Mouse (Mus musculus) hindbrain, embryonic 14.5 days (tissue): Measurements from ENCODE around the gene Dusp8. TPM values are rescaled to one million over a fixed set of nuclear protein-coding genes. Genes with fewer than 3 reads are reported as not detected.

Source experiments
- ATAC-seq: fragments of 200-750 bp; cut with Nextera tagmentation; 2 replicates; pipeline ENCODE4 v1.8.0; 2017; ENCODE audit warnings: moderate number of reproducible peaks, mild to moderate bottlenecking, moderate TSS enrichment, moderate library complexity; ENCODE audit not compliant: low FRiP score
- DNase-seq: peaks from one replicate; pipeline ENCODE4 v3.0.0-alpha.2; 2015; ENCODE audit warnings: low spot score
- H3K27ac ChIP-seq: fragments of 300-500 bp; sonication (generic); 2 replicates; pipeline ENCODE4 v1.5.1; 2014; ENCODE audit warnings: mild to moderate bottlenecking, moderate library complexity
- H3K27me3 ChIP-seq: fragments of 300-500 bp; sonication (generic); 2 replicates; pipeline ENCODE4 v1.6.1; 2014; ENCODE audit warnings: mild to moderate bottlenecking, low read length, mixed read lengths; ENCODE audit not compliant: control insufficient read depth, insufficient read depth
- H3K36me3 ChIP-seq: fragments of 300-500 bp; sonication (generic); replicated peaks from 2 replicates; pipeline ENCODE4 v1.6.1; 2014; ENCODE audit not compliant: control insufficient read depth, insufficient read depth
- H3K4me1 ChIP-seq: fragments of 300-500 bp; sonication (generic); replicated peaks from 2 replicates; pipeline ENCODE4 v1.6.1; 2014; ENCODE audit warnings: antibody characterized with exemption, low read length, mixed read lengths; ENCODE audit not compliant: control insufficient read depth, insufficient read depth
- H3K4me2 ChIP-seq: fragments of 300-500 bp; sonication (generic); replicated peaks from 2 replicates; pipeline ENCODE4 v1.6.1; 2014; ENCODE audit warnings: mild to moderate bottlenecking, moderate library complexity
- H3K4me3 ChIP-seq: fragments of 300-500 bp; sonication (generic); replicated peaks from 2 replicates; pipeline ENCODE4 v1.5.1; 2014; ENCODE audit warnings: mild to moderate bottlenecking, low read length
- H3K9ac ChIP-seq: fragments of 300-500 bp; sonication (generic); 2 replicates; pipeline ENCODE4 v1.6.1; 2014
- H3K9me3 ChIP-seq: fragments of 300-500 bp; sonication (generic); 2 replicates; pipeline ENCODE4 v1.6.1; 2016; ENCODE audit warnings: low read length; ENCODE audit not compliant: control insufficient read depth
- WGBS: fragments of 180-500 bp; shearing (Covaris S2); extraction: QIAGEN DNeasy Blood & Tissue Kit; methylation state at CpG from one replicate; pipeline ENCODE4 v1.1.7; 2014; 5-methylcytosine and 5-hydroxymethylcytosine counted together
- polyA plus RNA-seq: library from polyadenylated mRNA; unstranded; fragments of >200 nt; fragmentation: Nextera tagmentation; extraction: Ambion mirVana; gene quantifications from 2 replicates; pipeline ENCODE4 v1.2.1, GENCODE M21; 2014

Dusp8 gene
- polyA plus RNA-seq, 1 experiment from 2014 or later, result 133 TPM

DNA sequence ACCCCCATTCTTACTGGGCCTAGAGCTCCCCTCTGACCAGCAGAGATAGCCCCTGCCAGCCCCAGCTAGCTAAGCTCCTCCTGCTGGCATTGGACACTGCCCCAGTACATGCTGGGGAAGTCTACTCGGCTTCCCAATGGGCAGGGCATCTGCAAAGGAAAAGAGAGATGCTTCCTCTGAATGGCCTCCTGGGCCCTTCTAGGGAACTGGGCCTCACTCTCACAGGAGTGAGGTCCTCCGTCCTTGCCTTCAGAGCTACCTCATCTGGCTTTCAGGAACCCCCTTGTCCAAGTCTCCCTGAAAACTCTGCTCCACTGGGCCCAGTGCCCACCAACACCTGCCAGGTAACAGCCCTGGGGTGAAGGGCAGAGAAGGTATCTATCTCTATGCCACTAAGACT, 14.8 kb downstream of the Dusp8 start:
- H3K9me3 ChIP-seq, result no peaks in the 10 kb centered on the region
- H3K4me1 ChIP-seq, result peaks cover 9% of the 10 kb centered on the region; the same call in 1 of the 2 replicates
- H3K9ac ChIP-seq, result no peak overlapping the region
- H3K27me3 ChIP-seq, result peaks cover 11% of the 10 kb centered on the region; the same call in 1 of the 2 replicates
- 53% methylated on average over 2 of the region's 2 CpGs for WGBS
- DNase-seq (no peak), ATAC-seq (no peak)
- peaks cover 76% of the 10 kb centered on the region for H3K36me3 ChIP-seq
- no peak overlapping the region for H3K4me2 ChIP-seq
- H3K27ac ChIP-seq, result no peak overlapping the region
- H3K4me3 ChIP-seq, result no peak overlapping the region

DNA sequence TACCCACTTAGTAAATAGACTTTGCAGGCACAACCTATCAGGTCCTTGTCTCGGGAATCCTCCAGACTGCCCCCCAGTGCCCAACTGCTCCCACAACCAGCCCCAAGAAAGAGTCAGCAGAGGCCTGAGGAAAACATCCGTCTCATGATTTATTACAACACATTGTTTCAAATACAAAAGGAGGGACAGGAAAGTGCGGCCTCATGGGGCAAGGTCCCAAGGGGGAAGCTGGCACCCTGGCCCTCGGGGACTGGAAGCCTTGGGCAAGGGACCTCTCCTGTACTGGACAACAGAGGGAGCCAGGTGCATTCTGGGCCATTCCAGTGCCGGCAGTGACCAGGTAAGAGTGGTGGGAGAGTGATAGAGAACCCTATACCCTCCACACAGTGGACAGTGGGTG, 16.3 kb downstream of the Dusp8 start:
- Histone ChIP-seq H3K4me3 (no peak overlapping the region), H3K4me1 (0 out of 2 replicates have a peak, but pooled peaks cover under 1% of the 10 kb centered on the region), H3K9me3 (no peaks in the 10 kb centered on the region), H3K27ac (no peak overlapping the region), H3K9ac (no peak overlapping the region), H3K36me3 (peaks cover 61% of the 10 kb centered on the region), H3K4me2 (no peak overlapping the region), H3K27me3 (peaks cover 11% of the 10 kb centered on the region; the same call in 1 of the 2 replicates)
- ATAC-seq, result no peak
- no peak for DNase-seq
- WGBS, result 51% methylated on average over 5 of the region's 5 CpGs

GRCm38 (mm10) chr7:142077138-142077537, 18.5 kb downstream of the Dusp8 start:
- no peaks in the 10 kb centered on the region for H3K9me3 ChIP-seq
- no peak overlapping the region for H3K27ac ChIP-seq
- H3K4me2 ChIP-seq, result no peak overlapping the region
- no peak overlapping the region for H3K9ac ChIP-seq
- DNase-seq (no peak), ATAC-seq (no peak)
- 71% methylated on average over 3 of the region's 3 CpGs for WGBS
- no peaks in the 10 kb centered on the region for H3K27me3 ChIP-seq
- H3K36me3 ChIP-seq, result peaks cover 39% of the 10 kb centered on the region
- H3K4me1 ChIP-seq, result no peaks in the 10 kb centered on the region
- no peak overlapping the region for H3K4me3 ChIP-seq

DNA sequence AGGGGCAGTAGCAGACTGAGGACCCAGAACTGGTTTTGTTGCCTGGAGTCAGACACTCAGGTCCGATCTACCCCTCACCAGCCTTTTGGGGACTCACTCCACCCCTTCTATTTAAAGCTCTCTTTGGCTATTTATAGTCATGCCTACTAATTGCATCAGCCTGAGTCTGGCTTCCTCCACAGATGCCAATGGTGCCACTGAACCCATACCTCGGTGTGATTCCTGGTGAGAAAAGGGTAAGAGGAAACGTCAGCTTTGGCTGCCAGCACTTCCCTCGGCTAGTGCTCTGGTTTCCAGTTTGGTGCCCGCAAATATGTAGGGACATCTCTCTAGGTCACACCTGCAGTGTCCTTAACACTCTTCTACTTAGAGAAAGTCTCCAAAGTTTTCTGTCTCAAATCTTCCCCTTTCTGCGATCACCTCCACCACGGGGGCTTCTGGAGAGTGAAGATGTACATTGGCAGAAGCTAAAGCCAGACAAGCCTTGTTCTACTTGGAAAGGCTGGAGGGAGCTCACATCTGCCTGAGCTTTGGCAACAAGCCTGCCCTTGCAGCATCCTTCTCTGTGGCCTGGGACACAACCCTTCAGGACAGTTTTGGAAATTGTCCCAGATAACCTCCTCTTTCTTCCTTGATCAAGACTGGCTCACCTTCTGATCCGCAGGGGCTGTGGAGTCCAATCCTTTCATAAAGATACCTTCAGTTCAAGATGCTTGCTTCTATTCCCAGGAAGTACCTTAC, 21.3 kb downstream of the Dusp8 start:
- 77% methylated on average over 8 of the region's 8 CpGs for WGBS
- no peaks in the 10 kb centered on the region for H3K27me3 ChIP-seq
- no peak overlapping the region for H3K27ac ChIP-seq
- no peak overlapping the region for H3K9ac ChIP-seq
- 0 out of 2 replicates have a peak, but pooled peaks cover 4% of the 10 kb centered on the region for H3K4me1 ChIP-seq
- no peak overlapping the region for H3K4me3 ChIP-seq
- no peak for DNase-seq
- H3K4me2 ChIP-seq, result no peak overlapping the region
- H3K9me3 ChIP-seq, result no peaks in the 10 kb centered on the region
- ATAC-seq, result no peak
- peaks cover 10% of the 10 kb centered on the region; the same call in 1 of the 2 replicates for H3K36me3 ChIP-seq

DNA sequence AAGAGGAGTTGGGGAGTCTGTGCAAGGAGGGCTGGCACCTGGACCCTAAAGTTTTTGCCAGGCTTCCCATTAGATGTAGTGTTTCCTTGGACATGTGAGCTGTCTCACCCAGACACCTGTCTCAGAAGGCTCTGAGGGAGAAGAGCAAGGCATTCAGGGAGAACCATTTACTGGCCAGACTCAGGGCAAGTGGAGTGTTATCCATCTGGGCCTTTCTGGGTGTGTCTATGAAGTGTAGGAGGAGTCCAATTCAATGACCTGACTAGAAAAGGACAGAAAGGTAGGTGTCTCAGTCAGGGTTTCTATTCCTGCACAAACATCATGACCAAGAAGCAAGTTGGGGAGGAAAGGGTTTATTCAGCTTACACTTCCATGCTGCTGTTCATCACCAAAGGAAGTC, 23.9 kb downstream of the Dusp8 start:
- Histone ChIP-seq H3K27ac (no peak overlapping the region), H3K9ac (no peak overlapping the region), H3K4me1 (0 out of 2 replicates have a peak, but pooled peaks cover 4% of the 10 kb centered on the region), H3K4me3 (no peak overlapping the region), H3K4me2 (no peak overlapping the region), H3K27me3 (no peaks in the 10 kb centered on the region), H3K9me3 (no peaks in the 10 kb centered on the region), H3K36me3 (no peaks in the 10 kb centered on the region)
- ATAC-seq, result no peak
- DNase-seq, result no peak

DNA sequence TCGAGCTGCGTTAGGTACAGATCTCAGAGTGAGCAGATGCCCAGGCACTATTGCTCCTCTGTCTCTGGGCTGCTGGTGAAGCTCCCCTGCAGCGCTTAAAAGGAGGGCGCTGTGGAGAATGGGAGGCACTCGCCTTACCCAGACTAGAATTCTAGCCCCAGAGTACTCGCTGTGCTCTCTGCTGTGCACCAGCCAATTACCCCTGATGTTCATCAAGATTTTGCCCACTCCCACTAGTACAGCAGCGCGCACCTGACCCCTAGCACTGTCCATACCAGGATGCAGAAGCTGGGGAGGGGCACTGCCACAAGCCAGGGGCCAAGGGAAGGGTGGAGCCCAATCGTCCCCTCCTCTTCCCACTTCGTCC, 24.4 kb downstream of the Dusp8 start:
- no peaks in the 10 kb centered on the region for H3K9me3 ChIP-seq
- peak; percentile 60 for ATAC-seq
- WGBS, result 6% methylated on average over 8 of the region's 10 CpGs

GRCm38 (mm10) chr7:142070458-142071211, 25.0 kb downstream of the Dusp8 start:
- WGBS, result 16% methylated on average over 13 of the region's 13 CpGs

More for the DNA sequence above, 24.4 kb downstream of the Dusp8 start:
- no peak overlapping the region for H3K27ac ChIP-seq
- H3K9ac ChIP-seq, result peak overlapping the region; percentile 41; the same call in 1 of the 2 replicates
- peak overlapping the region; percentile 54 for H3K4me2 ChIP-seq
- 0 out of 2 replicates have a peak, but pooled peaks cover 4% of the 10 kb centered on the region for H3K4me1 ChIP-seq
- H3K4me3 ChIP-seq, result peak overlapping the region; percentile 12; the same call in 1 of the 2 replicates
- H3K27me3 ChIP-seq, result no peaks in the 10 kb centered on the region
- H3K36me3 ChIP-seq, result no peaks in the 10 kb centered on the region
- no peak for DNase-seq

DNA sequence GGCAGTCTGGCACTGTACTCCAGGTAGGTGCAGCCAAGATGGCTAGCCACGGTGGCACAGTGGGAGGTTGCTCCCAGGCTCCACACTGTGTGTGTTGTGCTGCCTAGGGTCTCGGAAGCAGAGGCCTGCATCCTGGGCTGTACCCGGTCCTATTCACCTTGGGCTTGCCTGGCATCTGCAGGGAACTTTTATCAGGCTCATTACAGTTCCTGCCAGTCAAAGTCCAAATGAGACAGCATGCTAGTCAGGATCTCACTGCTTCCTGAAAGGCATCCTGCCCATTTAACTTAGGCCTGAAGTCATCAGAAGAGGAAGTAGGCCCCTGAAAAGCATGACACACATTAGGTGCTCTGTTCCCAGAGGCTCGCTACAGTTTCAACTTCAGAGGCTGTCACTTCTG, 27.2 kb downstream of the Dusp8 start:
- Histone ChIP-seq H3K9ac (no peak overlapping the region), H3K27me3 (no peaks in the 10 kb centered on the region), H3K4me3 (no peak overlapping the region), H3K4me2 (no peak overlapping the region), H3K27ac (no peak overlapping the region), H3K9me3 (no peaks in the 10 kb centered on the region), H3K4me1 (0 out of 2 replicates have a peak, but pooled peaks cover 4% of the 10 kb centered on the region), H3K36me3 (no peaks in the 10 kb centered on the region)
- WGBS, result 74% methylated on average over 4 of the region's 4 CpGs
- ATAC-seq (no peak), DNase-seq (no peak)

More at GRCm38 (mm10) chr7:142070458-142071211, 25.0 kb downstream of the Dusp8 start:
- 0 out of 2 replicates have a peak, but pooled peaks cover 4% of the 10 kb centered on the region for H3K4me1 ChIP-seq
- H3K9me3 ChIP-seq, result no peaks in the 10 kb centered on the region
- H3K27me3 ChIP-seq, result no peaks in the 10 kb centered on the region
- H3K4me2 ChIP-seq, result peak overlapping the region; percentile 54
- peak overlapping the region; percentile 41; the same call in 1 of the 2 replicates for H3K9ac ChIP-seq
- DNase-seq, result peak; percentile 83
- no peaks in the 10 kb centered on the region for H3K36me3 ChIP-seq
- ATAC-seq, result peak; percentile 84
- H3K27ac ChIP-seq, result no peak overlapping the region
- peak overlapping the region; percentile 12; the same call in 1 of the 2 replicates for H3K4me3 ChIP-seq

DNA sequence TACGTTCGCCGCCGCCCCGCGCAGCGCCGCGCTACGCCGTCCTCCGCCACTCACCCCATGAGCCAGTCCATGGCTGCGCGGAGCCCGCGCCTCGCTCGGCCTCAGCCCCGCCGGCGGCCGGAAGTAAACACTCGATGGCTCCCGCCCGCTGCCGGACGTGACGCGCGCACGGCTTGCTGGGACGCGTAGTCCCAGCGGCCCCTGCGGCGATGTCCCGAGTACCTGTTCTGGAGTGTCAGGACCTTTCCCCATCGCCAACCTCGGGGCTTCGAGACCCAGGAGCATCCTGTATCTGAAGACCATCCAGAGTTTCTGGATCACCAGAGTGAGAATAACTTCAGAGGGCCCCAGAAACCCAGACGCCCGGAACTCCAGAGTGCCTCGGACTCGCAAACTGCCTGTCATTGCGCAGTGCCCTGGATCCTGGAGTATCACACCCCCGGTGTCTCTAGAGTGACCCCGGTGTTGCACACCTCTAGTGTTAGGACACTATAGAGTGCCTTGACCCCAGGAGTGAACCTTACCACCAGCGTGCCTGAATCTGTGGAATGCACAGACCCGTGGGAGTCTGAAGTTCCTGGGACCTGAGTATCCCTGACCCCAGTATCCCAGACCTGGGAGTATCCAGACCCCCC, 34.6 kb downstream of the Dusp8 start, which contains the start of gene Mob2:
Gene Mob2 (minus strand): TSS at position 135 of the 635 bp plus-strand sequence.
- Histone ChIP-seq H3K27me3 (no peaks in the 10 kb centered on the region), H3K4me2 (peak within 1 kb of the TSS; percentile 94), H3K9me3 (no peaks in the 10 kb centered on the region), H3K4me1 (peaks cover 18% of the 10 kb centered on the region), H3K27ac (peak within 1 kb of the TSS; percentile 66), H3K36me3 (no peaks in the 10 kb centered on the region; the same call in 1 of the 2 replicates), H3K4me3 (peak within 1 kb of the TSS; percentile 86), H3K9ac (peak within 1 kb of the TSS; percentile 83)
- ATAC-seq (peak; percentile 96), DNase-seq (peak; percentile 89)
- under 1% methylated on average over 49 of the region's 49 CpGs for WGBS
